Mouse (Mus musculus): ENCODE measurements around the gene Atp6v1b1.

- no peak for TF ChIP-seq POLR2A (IDR thresholded peaks at IDR 0.05; ENCODE audit: insufficient read length, low read depth)
- no peak for TF ChIP-seq MYOG (IDR thresholded peaks at IDR 0.05; ENCODE audit: control insufficient read depth in 1 of 3, insufficient read depth in 1 of 3, insufficient read length in 2 of 3, low read depth in 2 of 3)
- no peak for TF ChIP-seq CEBPB (IDR thresholded peaks at IDR 0.05; ENCODE audit: insufficient read depth, poor library complexity, severe bottlenecking)
- no peak for TF ChIP-seq MAX (IDR thresholded peaks at IDR 0.05; ENCODE audit: low read depth)
- no peak for TF ChIP-seq POLR2AphosphoS2 (IDR thresholded peaks at IDR 0.05; ENCODE audit: insufficient read length, low read depth)
These were observed 34.9 kb upstream of the Atp6v1b1 start for GRCm38 (mm10) chr6:83707738-83708510.
